7 mouse cellular contexts compared by ENCODE assay signal in genomic region chr11:34833318-34834086, GRCm38 (mm10). TPM values are rescaled to one million over a fixed set of nuclear protein-coding genes. Genes with fewer than 3 reads are reported as not detected.
DNase-seq lines count a peak whose midpoint lies in the region; ATAC-seq and TF ChIP-seq lines count a peak whose summit lies in the region.

TSS of gene Spdl1 (minus strand) at chr11:34833641.

- TF ChIP-seq CTCF in kidney, adult 2 months (conservative IDR thresholded peaks at IDR 0.05; ENCODE audit: insufficient read depth, insufficient read length, low read depth, low read length): no peak
- TF ChIP-seq CTCF in spleen, adult 2 months (IDR thresholded peaks at IDR 0.05; ENCODE audit: extremely low read depth, insufficient read depth, insufficient read length, insufficient replicate concordance): no peak

- H3K4me3 ChIP-seq in embryonic facial prominence, embryonic 12.5 days: peak within 1 kb of the TSS; percentile 80
- peak within 1 kb of the TSS; percentile 58 for H3K4me3 ChIP-seq in kidney, adult 2 months (ENCODE audit: insufficient read depth, low read depth, low read length)
- peak within 1 kb of the TSS; percentile 73 for H3K4me3 ChIP-seq in limb, embryonic 12.5 days (replicated peaks)
- peak within 1 kb of the TSS; percentile 53 for H3K4me3 ChIP-seq in midbrain, embryonic 15.5 days
- peak within 1 kb of the TSS; percentile 90 for H3K4me3 ChIP-seq in spleen, adult 2 months (ENCODE audit: extremely low read depth, insufficient read depth, insufficient read length)

- peak; percentile 95 for DNase-seq in adrenal gland, postnatal 25 days
- peak; percentile 96 to 99 for DNase-seq in heart, adult 18-20 months
- peak; percentile 98 for DNase-seq in kidney, adult 2 months
- DNase-seq in spleen, adult 2 months (ENCODE audit: low read depth in 1 of 2, low spot score in 2 of 2): peak; percentile 92 to 96

- H3K36me3 ChIP-seq in embryonic facial prominence, embryonic 12.5 days: peaks cover 18% of the 10 kb centered on the region
- no peaks in the 10 kb centered on the region for H3K36me3 ChIP-seq in kidney, adult 2 months (ENCODE audit: control insufficient read depth, insufficient read depth, low read length)
- peaks cover 23% of the 10 kb centered on the region for H3K36me3 ChIP-seq in limb, embryonic 12.5 days
- H3K36me3 ChIP-seq in midbrain, embryonic 15.5 days (replicated peaks): no peaks in the 10 kb centered on the region
- peaks cover 6% of the 10 kb centered on the region for H3K36me3 ChIP-seq in spleen, adult 2 months (ENCODE audit: control insufficient read depth, insufficient read depth, low read length)

- peaks cover 8% of the 10 kb centered on the region for H3K4me1 ChIP-seq in embryonic facial prominence, embryonic 12.5 days
- H3K4me1 ChIP-seq in kidney, adult 2 months (ENCODE audit: control insufficient read depth, insufficient read depth, low read length): no peaks in the 10 kb centered on the region
- peaks cover 12% of the 10 kb centered on the region for H3K4me1 ChIP-seq in limb, embryonic 12.5 days (replicated peaks)
- H3K4me1 ChIP-seq in midbrain, embryonic 15.5 days: peaks cover 17% of the 10 kb centered on the region
- H3K4me1 ChIP-seq in spleen, adult 2 months (ENCODE audit: control insufficient read depth, insufficient read depth, insufficient read length): peaks cover 5% of the 10 kb centered on the region; the same call in 1 of the 2 replicates

- no peak for TF ChIP-seq POLR2A in kidney, adult 2 months (IDR thresholded peaks at IDR 0.05; ENCODE audit: low read depth, low read length)
- TF ChIP-seq POLR2A in spleen, adult 2 months (IDR thresholded peaks at IDR 0.05; ENCODE audit: low read depth, low read length): no peak

- no peaks in the 10 kb centered on the region for H3K9me3 ChIP-seq in embryonic facial prominence, embryonic 12.5 days
- H3K9me3 ChIP-seq in limb, embryonic 12.5 days: no peaks in the 10 kb centered on the region
- H3K9me3 ChIP-seq in midbrain, embryonic 15.5 days: no peaks in the 10 kb centered on the region

- H3K27me3 ChIP-seq in embryonic facial prominence, embryonic 12.5 days: no peaks in the 10 kb centered on the region
- no peaks in the 10 kb centered on the region for H3K27me3 ChIP-seq in kidney, adult 2 months (replicated peaks; ENCODE audit: control insufficient read depth, insufficient read depth, low read length)
- no peaks in the 10 kb centered on the region for H3K27me3 ChIP-seq in limb, embryonic 12.5 days
- H3K27me3 ChIP-seq in midbrain, embryonic 15.5 days (replicated peaks): no peaks in the 10 kb centered on the region
- H3K27me3 ChIP-seq in spleen, adult 2 months (ENCODE audit: control insufficient read depth, insufficient read depth, low read length): no peaks in the 10 kb centered on the region

- H3K27ac ChIP-seq in embryonic facial prominence, embryonic 12.5 days: peak within 1 kb of the TSS; percentile 76
- H3K27ac ChIP-seq in kidney, adult 2 months (ENCODE audit: insufficient read depth, low read depth, low read length): peak within 1 kb of the TSS; percentile 6; the same call in 1 of the 2 replicates
- H3K27ac ChIP-seq in limb, embryonic 12.5 days: peak within 1 kb of the TSS; percentile 79
- peak within 1 kb of the TSS; percentile 34; the same call in 1 of the 2 replicates for H3K27ac ChIP-seq in midbrain, embryonic 15.5 days
- H3K27ac ChIP-seq in spleen, adult 2 months (ENCODE audit: insufficient read depth, low read length): peak within 1 kb of the TSS; percentile 58

- peak within 1 kb of the TSS; percentile 84 for H3K4me2 ChIP-seq in embryonic facial prominence, embryonic 12.5 days (replicated peaks)
- H3K4me2 ChIP-seq in limb, embryonic 12.5 days: peak within 1 kb of the TSS; percentile 89
- peak within 1 kb of the TSS; percentile 90 for H3K4me2 ChIP-seq in midbrain, embryonic 15.5 days

- peak; percentile 94 for ATAC-seq in embryonic facial prominence, embryonic 12.5 days (ENCODE audit: insufficient number of reproducible peaks, insufficient read depth, low FRiP score, low TSS enrichment)
- peak; percentile 92 for ATAC-seq in limb, embryonic 12.5 days (ENCODE audit: insufficient number of reproducible peaks, insufficient read depth, low FRiP score, low TSS enrichment, low read depth)
- ATAC-seq in midbrain, embryonic 15.5 days (replicated peaks): peak; percentile 96

- H3K9ac ChIP-seq in embryonic facial prominence, embryonic 12.5 days: peak within 1 kb of the TSS; percentile 78
- peak within 1 kb of the TSS; percentile 71 for H3K9ac ChIP-seq in limb, embryonic 12.5 days (replicated peaks)
- H3K9ac ChIP-seq in midbrain, embryonic 15.5 days: peak within 1 kb of the TSS; percentile 56

- under 1% methylated on average over 49 of the region's 49 CpGs for WGBS in embryonic facial prominence, embryonic 12.5 days
- WGBS in kidney, adult 2 months: under 1% methylated on average over 49 of the region's 49 CpGs
- under 1% methylated on average over 49 of the region's 49 CpGs for WGBS in limb, embryonic 12.5 days
- under 1% methylated on average over 49 of the region's 49 CpGs for WGBS in midbrain, embryonic 15.5 days
- under 1% methylated on average over 49 of the region's 49 CpGs for WGBS in spleen, adult 2 months

RNA-seq across cellular contexts. Expression of gene Spdl1, which starts in this region (rescaled TPM):
- total RNA-seq in adrenal gland, postnatal 25 days (2021): 2.2 and 3.1 TPM in 2 replicates
- polyA plus RNA-seq in embryonic facial prominence, embryonic 12.5 days (2016; fragmentation: Nextera tagmentation; extraction: Ambion mirVana): 23.9 and 24.6 TPM in 2 replicates
- under 1 TPM; 0.22 to 0.33 TPM for total RNA-seq in heart, adult 18-20 months (2021)
- polyA plus RNA-seq in kidney, adult 2 months (2012; rRNA removed): 0.38 and 0.52 TPM in 2 replicates
- polyA plus RNA-seq in limb, embryonic 12.5 days (2016; fragmentation: Nextera tagmentation; extraction: Ambion mirVana): 29.0 and 30.2 TPM in 2 replicates
- polyA plus RNA-seq in midbrain, embryonic 15.5 days (2015; fragmentation: Nextera tagmentation; extraction: Ambion mirVana): 3.4 and 3.5 TPM in 2 replicates
- polyA plus RNA-seq in spleen, adult 2 months (2012; rRNA removed): 0.96 and 1.1 TPM in 2 replicates

Comparison
In these comparisons a context has a peak if more than half of its experiments do, and no peak if none do; other contexts are left out.
1. Peak in every context shown above with its lines: DNase-seq, ATAC-seq, H3K4me3 ChIP-seq and H3K27ac ChIP-seq.
2. Peak in DNase-seq in heart, adult 18-20 months; RNA of the gene not detected or under 1 TPM.
3. Peak in DNase-seq, H3K4me3 ChIP-seq and H3K27ac ChIP-seq in kidney, adult 2 months; RNA of the gene not detected or under 1 TPM.
4. H3K27ac ChIP-seq: peak in every context shown above with its lines; median percentile 79 in limb, embryonic 12.5 days; 76 in embryonic facial prominence, embryonic 12.5 days; 58 in spleen, adult 2 months; 34 in midbrain, embryonic 15.5 days; 6 in kidney, adult 2 months.